Mouse (Mus musculus) C2C12 (cell line): ENCODE data around the gene Lst1. TPM values are rescaled to one million over a fixed set of nuclear protein-coding genes. Genes with fewer than 3 reads are reported as not detected.
A peak's percentile ranks its signal among the peaks of the same experiment; 100 is the strongest.

Source experiments
- H3K27me3 ChIP-seq: one replicate; pipeline ENCODE4 v1.6.1; 2011; ENCODE audit not compliant: control insufficient read depth, insufficient read depth, insufficient read length
- H3K36me3 ChIP-seq: one replicate; pipeline ENCODE4 v1.6.1; 2011; ENCODE audit not compliant: control insufficient read depth, insufficient read depth
- H3K4me3 ChIP-seq: one replicate; pipeline ENCODE4 v1.5.1; 2011; ENCODE audit warnings: mild to moderate bottlenecking, control low read depth; ENCODE audit not compliant: poor library complexity, insufficient read depth, severe bottlenecking
- H3K79me2 ChIP-seq: one replicate; pipeline ENCODE4 v1.6.1; 2011; ENCODE audit not compliant: control insufficient read depth, insufficient read depth
- H3K79me3 ChIP-seq: one replicate; pipeline ENCODE4 v1.6.1; 2011; ENCODE audit warnings: low read depth, control low read depth
- H3ac ChIP-seq: one replicate; pipeline ENCODE3; 2011; ENCODE audit warnings: low read depth; ENCODE audit not compliant: control insufficient read depth, insufficient read length
- CEBPB ChIP-seq: IDR thresholded peaks from one replicate; pipeline ENCODE4 v1.6.1; 2011; ENCODE audit warnings: low read depth, mild to moderate bottlenecking, control low read depth, moderate library complexity
- CTCF ChIP-seq: IDR thresholded peaks from one replicate; pipeline ENCODE4 v1.5.1; 2011; ENCODE audit not compliant: control insufficient read depth, insufficient read depth, insufficient read length
- FOSL1 ChIP-seq: IDR thresholded peaks from one replicate; pipeline ENCODE4 v1.8.0; 2011; ENCODE audit warnings: mild to moderate bottlenecking, low read length; ENCODE audit not compliant: poor library complexity, insufficient read depth, severe bottlenecking
- MAX ChIP-seq: IDR thresholded peaks from one replicate; pipeline ENCODE4 v1.6.1; 2011; ENCODE audit warnings: mild to moderate bottlenecking, control low read depth
- MYOD1 ChIP-seq: IDR thresholded peaks from one replicate; pipeline ENCODE4 v1.6.1; 2011; ENCODE audit warnings: low read depth; ENCODE audit not compliant: control insufficient read depth, insufficient read length
- MYOG ChIP-seq: IDR thresholded peaks from one replicate; pipeline ENCODE4 v1.6.1; 2011; ENCODE audit not compliant: control insufficient read depth, insufficient read length; ENCODE audit errors: extremely low read depth
- USF1 ChIP-seq: IDR thresholded peaks from one replicate; pipeline ENCODE4 v1.6.1; 2011; ENCODE audit warnings: low read depth, mild to moderate bottlenecking, control low read depth, moderate library complexity
- polyA plus RNA-seq: library from polyadenylated mRNA; unstranded; fragments of >200 nt; fragmentation: generic; extraction: Trizol; gene quantifications from one replicate; pipeline ENCODE4 v1.2.1, GENCODE M21; 2012; ENCODE audit warnings: missing spikeins

Lst1 gene
- polyA plus RNA-seq, 1 experiment: 0.92 TPM

GRCm38 (mm10) chr17:35233114-35233980 is 45.1 kb upstream of the Lst1 start, which contains the start of gene Atp6v1g2:
Gene Atp6v1g2 (plus strand): TSS chr17:35233660.
- H3K4me3 ChIP-seq: peak within 1 kb of the TSS; percentile 51
- no peaks in the 10 kb centered on the region for H3K27me3 ChIP-seq
- H3K79me3 ChIP-seq: peaks cover 23% of the 10 kb centered on the region
- TF ChIP-seq CEBPB (no peak), USF1 (no peak), MYOG (no peak), FOSL1 (no peak), MYOD1 (no peak), CTCF (no peak), MAX (no peak)
- peaks cover 37% of the 10 kb centered on the region for H3K36me3 ChIP-seq
- peak within 1 kb of the TSS; percentile 90 for H3ac ChIP-seq
- H3K79me2 ChIP-seq: peaks cover 60% of the 10 kb centered on the region

GRCm38 (mm10) chr17:35232659-35233058 is 44.4 kb upstream of the Lst1 start:
- Histone ChIP-seq H3K4me3 (no peak overlapping the region), H3ac (no peak overlapping the region), H3K79me3 (peaks cover 23% of the 10 kb centered on the region), H3K79me2 (peaks cover 65% of the 10 kb centered on the region), H3K27me3 (no peaks in the 10 kb centered on the region), H3K36me3 (peaks cover 40% of the 10 kb centered on the region)
- TF ChIP-seq FOSL1: no peak
- TF ChIP-seq MAX: no peak
- no peak for TF ChIP-seq USF1
- no peak for TF ChIP-seq MYOG
- TF ChIP-seq CTCF: no peak
- no peak for TF ChIP-seq MYOD1
- no peak for TF ChIP-seq CEBPB

GRCm38 (mm10) chr17:35232043-35232442 is 43.8 kb upstream of the Lst1 start:
- Histone ChIP-seq H3ac (no peak overlapping the region), H3K4me3 (no peak overlapping the region), H3K79me3 (peaks cover 23% of the 10 kb centered on the region), H3K27me3 (no peaks in the 10 kb centered on the region), H3K36me3 (peaks cover 40% of the 10 kb centered on the region), H3K79me2 (peaks cover 65% of the 10 kb centered on the region)
- TF ChIP-seq MYOG (no peak), CTCF (peak; percentile 46), MAX (no peak), FOSL1 (no peak), CEBPB (no peak), MYOD1 (no peak)

- TF ChIP-seq MYOD1: no peak
- no peak for TF ChIP-seq CTCF
- TF ChIP-seq USF1: no peak
- TF ChIP-seq MAX: no peak
- TF ChIP-seq MYOG: no peak
- no peak for TF ChIP-seq CEBPB
- H3K79me2 ChIP-seq: peaks cover 75% of the 10 kb centered on the region
- H3K4me3 ChIP-seq: no peak overlapping the region
- no peak overlapping the region for H3ac ChIP-seq
- no peaks in the 10 kb centered on the region for H3K27me3 ChIP-seq
- H3K79me3 ChIP-seq: peaks cover 23% of the 10 kb centered on the region
- H3K36me3 ChIP-seq: peaks cover 40% of the 10 kb centered on the region
Observed at GRCm38 (mm10) chr17:35231022-35231421, 42.8 kb upstream of the Lst1 start.

- no peak for TF ChIP-seq FOSL1
- TF ChIP-seq CTCF: no peak
- no peak for TF ChIP-seq USF1
- TF ChIP-seq CEBPB: no peak
- no peak for TF ChIP-seq MYOG
- TF ChIP-seq MYOD1: no peak
- TF ChIP-seq MAX: no peak
- H3K27me3 ChIP-seq: no peaks in the 10 kb centered on the region
- no peak overlapping the region for H3K4me3 ChIP-seq
- H3K36me3 ChIP-seq: peaks cover 35% of the 10 kb centered on the region
- no peak overlapping the region for H3ac ChIP-seq
- peaks cover 10% of the 10 kb centered on the region for H3K79me3 ChIP-seq
- peaks cover 48% of the 10 kb centered on the region for H3K79me2 ChIP-seq
Observed at GRCm38 (mm10) chr17:35226561-35227046, 38.4 kb upstream of the Lst1 start.

- H3K79me2 ChIP-seq: peaks cover 37% of the 10 kb centered on the region
- no peak overlapping the region for H3ac ChIP-seq
- H3K4me3 ChIP-seq: no peak overlapping the region
- no peaks in the 10 kb centered on the region for H3K27me3 ChIP-seq
- TF ChIP-seq FOSL1: no peak
- no peak for TF ChIP-seq CEBPB
- no peak for TF ChIP-seq MYOD1
- no peak for TF ChIP-seq MYOG
- no peak for TF ChIP-seq CTCF
- TF ChIP-seq MAX: no peak
- no peak for TF ChIP-seq USF1
- H3K79me3 ChIP-seq: peaks cover 2% of the 10 kb centered on the region
- H3K36me3 ChIP-seq: peaks cover 29% of the 10 kb centered on the region
Observed at GRCm38 (mm10) chr17:35225456-35225855, 37.2 kb upstream of the Lst1 start.
